Mouse (Mus musculus) limb, embryonic 15.5 days (tissue): ENCODE measurements at regions not wholly inside any gene's neighbourhood (a gene's known extent, or its start where the extent isn't known, plus 50 kb on each side); places are given as distances from the start of the nearest gene placed in this dataset. TPM values are rescaled to one million over a fixed set of nuclear protein-coding genes. Genes with fewer than 3 reads are reported as not detected.

ENCODE experiments used
- microRNA-seq: library from miRNA; unstranded; fragments of <30 nt; microRNA quantifications from one replicate; pipeline ENCODE4, GENCODE M21; 2016

Small RNA genes lying in the stretch of these regions (microRNA-seq; reads per million reads assigned to microRNA genes)
- not detected for gene Gm23304
